Comparison of ENCODE assay signal across 8 mouse cellular contexts in genomic region chr4:155187192-155187674, GRCm38 (mm10). TPM values are rescaled to one million over a fixed set of nuclear protein-coding genes. Genes with fewer than 3 reads are reported as not detected.
DNase-seq lines count a peak whose midpoint lies in the region; ATAC-seq and TF ChIP-seq lines count a peak whose summit lies in the region.

No protein-coding gene starts in this region.

- no peak for TF ChIP-seq CTCF in hindbrain, postnatal 0 days (IDR thresholded peaks at IDR 0.05; ENCODE audit: low read depth)
- no peak for TF ChIP-seq CTCF in bone marrow, adult 2 months (IDR thresholded peaks at IDR 0.05; ENCODE audit: control insufficient read depth, insufficient read depth, low read length)

- no peak for DNase-seq in hindbrain, embryonic 11.5 days (ENCODE audit: low spot score)
- DNase-seq in hindbrain, postnatal 0 days (ENCODE audit: low spot score): no peak
- no peak for DNase-seq in layer of hippocampus, adult 11-12 months (ENCODE audit: low spot score)
- DNase-seq in layer of hippocampus, postnatal 14 days (ENCODE audit: low spot score in 2 of 2): no peak
- no peak for DNase-seq in spleen, postnatal 4 days (ENCODE audit: low spot score in 2 of 2)

- no peak for ATAC-seq in hindbrain, embryonic 11.5 days (ENCODE audit: low FRiP score)
- ATAC-seq in hindbrain, postnatal 0 days: no peak
- ATAC-seq in intestine, embryonic 15.5 days: no peak
- ATAC-seq in megakaryocyte progenitor cell, adult 5-6 weeks (replicated peaks; ENCODE audit: poor library complexity): peak; percentile 82

- no peaks in the 10 kb centered on the region for H3K27me3 ChIP-seq in hindbrain, embryonic 11.5 days (ENCODE audit: control insufficient read depth, insufficient read depth, low read length)
- no peaks in the 10 kb centered on the region for H3K27me3 ChIP-seq in hindbrain, postnatal 0 days (ENCODE audit: insufficient read depth, low read length)
- H3K27me3 ChIP-seq in intestine, embryonic 15.5 days (replicated peaks): no peaks in the 10 kb centered on the region

- H3K9me3 ChIP-seq in hindbrain, embryonic 11.5 days (ENCODE audit: control insufficient read depth, low read length): no peaks in the 10 kb centered on the region
- H3K9me3 ChIP-seq in hindbrain, postnatal 0 days (ENCODE audit: low read length): no peaks in the 10 kb centered on the region
- H3K9me3 ChIP-seq in intestine, embryonic 15.5 days: no peaks in the 10 kb centered on the region

- peak overlapping the region; percentile 24; the same call in 1 of the 2 replicates for H3K27ac ChIP-seq in hindbrain, embryonic 11.5 days (ENCODE audit: low read depth, low read length)
- no peak overlapping the region; the same call in 1 of the 2 replicates for H3K27ac ChIP-seq in hindbrain, postnatal 0 days
- H3K27ac ChIP-seq in bone marrow, adult 2 months (ENCODE audit: control insufficient read depth, insufficient read depth, low read depth, low read length, poor library complexity): peak overlapping the region; percentile 43
- H3K27ac ChIP-seq in intestine, embryonic 15.5 days: peak overlapping the region; percentile 45

- H3K4me2 ChIP-seq in hindbrain, embryonic 11.5 days (replicated peaks; ENCODE audit: low read depth, low read length): no peak overlapping the region
- H3K4me2 ChIP-seq in hindbrain, postnatal 0 days (ENCODE audit: low read depth, low read length): no peak overlapping the region
- H3K4me2 ChIP-seq in intestine, embryonic 15.5 days (replicated peaks): no peak overlapping the region

- no peak overlapping the region for H3K9ac ChIP-seq in hindbrain, embryonic 11.5 days (ENCODE audit: low read depth, low read length)
- H3K9ac ChIP-seq in hindbrain, postnatal 0 days (replicated peaks; ENCODE audit: low read length): no peak overlapping the region
- no peak overlapping the region for H3K9ac ChIP-seq in intestine, embryonic 15.5 days

- H3K36me3 ChIP-seq in hindbrain, embryonic 11.5 days (ENCODE audit: control insufficient read depth, insufficient read depth, low read length): no peaks in the 10 kb centered on the region
- H3K36me3 ChIP-seq in hindbrain, postnatal 0 days (ENCODE audit: insufficient read depth, low read length): no peaks in the 10 kb centered on the region
- no peaks in the 10 kb centered on the region for H3K36me3 ChIP-seq in intestine, embryonic 15.5 days

- peaks cover 29% of the 10 kb centered on the region for H3K4me1 ChIP-seq in hindbrain, embryonic 11.5 days (replicated peaks; ENCODE audit: control insufficient read depth, insufficient read depth, low read length)
- H3K4me1 ChIP-seq in hindbrain, postnatal 0 days (ENCODE audit: insufficient read depth, low read length): peaks cover 44% of the 10 kb centered on the region
- H3K4me1 ChIP-seq in bone marrow, adult 2 months (ENCODE audit: control insufficient read depth, insufficient read depth, low read length): peaks cover 4% of the 10 kb centered on the region; the same call in 1 of the 2 replicates
- H3K4me1 ChIP-seq in intestine, embryonic 15.5 days (replicated peaks): peaks cover 76% of the 10 kb centered on the region

- 31% methylated on average over 3 of the region's 3 CpGs for WGBS in hindbrain, embryonic 11.5 days
- 29% methylated on average over 3 of the region's 3 CpGs for WGBS in hindbrain, postnatal 0 days
- 9% methylated on average over 3 of the region's 3 CpGs for WGBS in bone marrow, adult 2 months
- 37% methylated on average over 3 of the region's 3 CpGs for WGBS in intestine, embryonic 15.5 days

- H3K4me3 ChIP-seq in hindbrain, embryonic 11.5 days (ENCODE audit: low read depth, low read length): no peak overlapping the region
- H3K4me3 ChIP-seq in hindbrain, postnatal 0 days (ENCODE audit: low read length): no peak overlapping the region
- H3K4me3 ChIP-seq in bone marrow, adult 2 months (replicated peaks; ENCODE audit: control insufficient read depth, low read depth, low read length): no peak overlapping the region
- H3K4me3 ChIP-seq in intestine, embryonic 15.5 days (replicated peaks): no peak overlapping the region

- TF ChIP-seq POLR2A in bone marrow, adult 2 months (IDR thresholded peaks at IDR 0.05; ENCODE audit: borderline replicate concordance, control insufficient read depth, low read depth, low read length): no peak

RNA-seq across cellular contexts. Expression of gene Ski, which starts 35.2 kb away (rescaled TPM):
- polyA plus RNA-seq in hindbrain, embryonic 11.5 days (2014; fragmentation: Nextera tagmentation; extraction: Ambion mirVana): 13.4 and 21.0 TPM in 2 replicates
- total RNA-seq in hindbrain, postnatal 0 days (2014; rRNA removed): 69.8 and 71.3 TPM in 2 replicates
- 8.8 and 9.5 TPM in 2 replicates for polyA plus RNA-seq in hindbrain, postnatal 0 days (2015; fragmentation: Nextera tagmentation; extraction: Ambion mirVana)
- 7.0 and 10.4 TPM in 2 replicates for polyA plus RNA-seq in bone marrow, adult 2 months (2011; ENCODE audit: insufficient read depth, insufficient read length, low replicate concordance, missing spikeins)
- polyA plus RNA-seq in intestine, embryonic 15.5 days (2015; fragmentation: Nextera tagmentation; extraction: Ambion mirVana): 13.3 and 13.8 TPM in 2 replicates
- 16.9 and 19.7 TPM in 2 replicates for total RNA-seq in megakaryocyte progenitor cell, adult 5-6 weeks (2015)
- 5.0 and 5.7 TPM in 2 replicates for total RNA-seq in megakaryocyte progenitor cell, adult 5-6 weeks (2017)
- total RNA-seq in layer of hippocampus, postnatal 14 days (2021): 100 to 1,000 TPM; 115 to 117 TPM
